Mouse (Mus musculus) midbrain, embryonic 16.5 days (tissue): ENCODE results near the gene Arpp19. TPM values are rescaled to one million over a fixed set of nuclear protein-coding genes. Genes with fewer than 3 reads are reported as not detected.

Experiments
- ATAC-seq: fragments of 200-750 bp; cut with Nextera tagmentation; 2 replicates; pipeline ENCODE4 v1.8.0; 2017; ENCODE audit warnings: moderate TSS enrichment
- H3K27ac ChIP-seq: fragments of 300-500 bp; sonication (generic); 2 replicates; pipeline ENCODE4 v1.5.1; 2014; ENCODE audit warnings: mild to moderate bottlenecking, low read length, mixed read lengths
- H3K27me3 ChIP-seq: fragments of 300-500 bp; sonication (generic); 2 replicates; pipeline ENCODE4 v1.6.1; 2014; ENCODE audit warnings: low read depth, low read length, mixed read lengths; ENCODE audit not compliant: control insufficient read depth, insufficient read depth
- H3K36me3 ChIP-seq: fragments of 300-500 bp; sonication (generic); 2 replicates; pipeline ENCODE4 v1.6.1; 2014; ENCODE audit warnings: mild to moderate bottlenecking, low read length, moderate library complexity, mixed read lengths; ENCODE audit not compliant: control insufficient read depth, insufficient read depth
- H3K4me1 ChIP-seq: fragments of 300-500 bp; sonication (generic); 2 replicates; pipeline ENCODE4 v1.6.1; 2014; ENCODE audit warnings: mild to moderate bottlenecking, low read length, mixed read lengths; ENCODE audit not compliant: control insufficient read depth, insufficient read depth
- H3K4me2 ChIP-seq: fragments of 300-500 bp; sonication (generic); 2 replicates; pipeline ENCODE4 v1.6.1; 2014; ENCODE audit warnings: mild to moderate bottlenecking, low read length, mixed read lengths
- H3K4me3 ChIP-seq: fragments of 300-500 bp; sonication (generic); 2 replicates; pipeline ENCODE4 v1.5.1; 2014; ENCODE audit warnings: low read depth, mild to moderate bottlenecking, low read length, moderate library complexity, mixed read lengths
- H3K9ac ChIP-seq: fragments of 300-500 bp; sonication (generic); 2 replicates; pipeline ENCODE4 v1.6.1; 2014; ENCODE audit warnings: low read depth, low read length, mixed read lengths
- H3K9me3 ChIP-seq: fragments of 300-500 bp; sonication (generic); replicated peaks from 2 replicates; pipeline ENCODE4 v1.6.1; 2014; ENCODE audit warnings: mild to moderate bottlenecking, low read length, mixed read lengths; ENCODE audit not compliant: control insufficient read depth, poor library complexity, severe bottlenecking
- WGBS: fragments of 180-500 bp; shearing (Covaris S2); extraction: QIAGEN DNeasy Blood & Tissue Kit; methylation state at CpG from one replicate; pipeline ENCODE4 v1.1.7; 2014; 5-methylcytosine and 5-hydroxymethylcytosine counted together
- polyA plus RNA-seq: library from polyadenylated mRNA; unstranded; fragments of >200 nt; fragmentation: Nextera tagmentation; extraction: Ambion mirVana; gene quantifications from 2 replicates; pipeline ENCODE4 v1.2.1, GENCODE M21; 2015

Gene Arpp19
- polyA plus RNA-seq, 1 experiment from 2014 or later = 208 TPM

- Histone ChIP-seq H3K9ac (peak overlapping the region; percentile 99), H3K4me2 (peak overlapping the region; percentile 80), H3K36me3 (no peaks in the 10 kb centered on the region), H3K4me3 (peak overlapping the region; percentile 63), H3K9me3 (no peaks in the 10 kb centered on the region), H3K27me3 (no peaks in the 10 kb centered on the region), H3K27ac (peak overlapping the region; percentile 98), H3K4me1 (peaks cover 27% of the 10 kb centered on the region)
- no peak for ATAC-seq
- 6% methylated on average over 3 of the region's 3 CpGs for WGBS
Observed at GRCm38 (mm10) chr9:75072361-75072760, 34.9 kb downstream of the Arpp19 start.

DNA sequence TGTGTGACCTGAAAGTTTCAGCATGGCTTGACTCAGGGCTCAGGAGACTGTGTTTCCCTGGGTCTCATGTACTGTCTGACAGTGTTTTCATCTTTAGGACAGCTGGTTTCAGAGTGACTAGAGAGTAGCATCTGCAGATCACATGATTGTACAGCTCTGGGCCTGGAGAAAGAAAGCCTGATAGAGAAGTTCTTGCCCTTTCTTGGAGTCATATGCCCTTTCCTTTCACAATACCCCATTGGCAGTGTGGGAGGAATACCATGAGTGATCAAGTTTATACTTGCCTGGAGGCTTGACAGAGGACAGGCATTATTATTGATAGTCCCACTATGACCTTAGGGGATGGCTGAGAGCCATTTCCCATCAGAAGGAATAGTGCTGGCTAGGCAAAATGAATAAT is 39.8 kb downstream of the Arpp19 start:
- H3K36me3 ChIP-seq = no peaks in the 10 kb centered on the region
- no peak for ATAC-seq
- H3K4me2 ChIP-seq = no peak overlapping the region
- H3K27me3 ChIP-seq = no peaks in the 10 kb centered on the region
- no peak overlapping the region for H3K27ac ChIP-seq
- H3K9ac ChIP-seq = no peak overlapping the region
- H3K4me1 ChIP-seq = peaks cover 25% of the 10 kb centered on the region
- no peak overlapping the region for H3K4me3 ChIP-seq
- H3K9me3 ChIP-seq = no peaks in the 10 kb centered on the region

GRCm38 (mm10) chr9:75085242-75085824 is 47.9 kb downstream of the Arpp19 start:
- 59% methylated on average over 5 of the region's 5 CpGs for WGBS
- Histone ChIP-seq H3K9ac (no peak overlapping the region), H3K4me2 (no peak overlapping the region), H3K9me3 (no peaks in the 10 kb centered on the region), H3K27ac (no peak overlapping the region), H3K4me3 (no peak overlapping the region), H3K4me1 (peaks cover 6% of the 10 kb centered on the region), H3K27me3 (no peaks in the 10 kb centered on the region), H3K36me3 (no peaks in the 10 kb centered on the region)
- no peak for ATAC-seq

DNA sequence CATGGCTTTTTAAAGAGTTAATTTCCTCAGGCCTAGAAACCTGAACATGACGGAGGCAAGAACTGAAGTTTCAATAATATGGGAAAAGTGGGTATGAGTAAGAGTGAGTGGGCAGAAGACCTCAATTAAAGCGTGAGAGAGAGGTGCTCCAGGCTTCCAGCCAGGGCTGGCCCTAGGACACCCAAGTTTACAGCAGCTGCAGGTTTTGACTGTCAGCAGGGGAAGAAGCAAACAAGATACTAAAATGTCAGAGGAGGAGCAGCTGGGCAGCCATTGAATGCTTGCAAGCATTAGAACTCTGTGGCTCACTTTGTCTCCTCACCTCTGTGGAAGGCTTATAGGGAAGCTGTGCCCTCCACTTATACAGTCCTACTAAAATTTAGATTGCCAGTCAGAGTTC is 50.4 kb downstream of the Arpp19 start:
- Histone ChIP-seq H3K9ac (no peak overlapping the region), H3K27ac (no peak overlapping the region), H3K4me3 (no peak overlapping the region), H3K36me3 (no peaks in the 10 kb centered on the region), H3K4me2 (no peak overlapping the region), H3K9me3 (no peaks in the 10 kb centered on the region), H3K27me3 (no peaks in the 10 kb centered on the region), H3K4me1 (peaks cover 6% of the 10 kb centered on the region)
- 76% methylated on average over 2 of the region's 2 CpGs for WGBS
- ATAC-seq = no peak

DNA sequence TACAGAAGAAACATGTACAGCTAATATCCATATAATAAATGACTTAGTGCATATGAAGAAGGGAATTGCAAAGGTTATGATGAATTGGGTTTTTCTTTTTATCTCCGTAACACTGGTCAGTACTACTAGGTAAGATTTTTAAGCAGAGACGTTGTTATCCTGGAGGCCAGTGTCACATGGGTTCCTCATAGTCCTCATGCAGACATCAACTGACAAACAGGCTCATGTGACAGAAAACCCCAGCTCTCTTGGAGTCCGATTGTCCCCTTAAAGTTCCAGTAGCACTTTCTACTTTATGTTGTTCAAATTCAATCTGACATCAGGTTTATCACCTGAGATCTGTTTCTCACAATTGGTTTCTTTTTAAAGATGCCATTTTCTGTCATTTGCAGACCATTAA is 51.9 kb downstream of the Arpp19 start:
- Histone ChIP-seq H3K4me1 (peaks cover 6% of the 10 kb centered on the region), H3K9me3 (no peaks in the 10 kb centered on the region), H3K27me3 (no peaks in the 10 kb centered on the region), H3K36me3 (no peaks in the 10 kb centered on the region), H3K27ac (no peak overlapping the region), H3K4me2 (no peak overlapping the region), H3K9ac (no peak overlapping the region), H3K4me3 (no peak overlapping the region)
- 83% methylated on average over 3 of the region's 3 CpGs for WGBS
- ATAC-seq = no peak

- peaks cover 3% of the 10 kb centered on the region; the same call in 1 of the 2 replicates for H3K4me1 ChIP-seq
- no peaks in the 10 kb centered on the region for H3K27me3 ChIP-seq
- H3K4me3 ChIP-seq = no peak overlapping the region
- no peak overlapping the region for H3K27ac ChIP-seq
- H3K9ac ChIP-seq = no peak overlapping the region
- ATAC-seq = no peak
- WGBS = 88% methylated on average over 1 of the region's 1 CpGs
- H3K9me3 ChIP-seq = no peaks in the 10 kb centered on the region
- H3K36me3 ChIP-seq = no peaks in the 10 kb centered on the region
- no peak overlapping the region for H3K4me2 ChIP-seq
Observed at GRCm38 (mm10) chr9:75092134-75092533, 54.7 kb downstream of the Arpp19 start.

- Histone ChIP-seq H3K36me3 (no peaks in the 10 kb centered on the region), H3K9ac (no peak overlapping the region), H3K4me1 (0 out of 2 replicates have a peak, but pooled peaks cover 3% of the 10 kb centered on the region), H3K27ac (no peak overlapping the region), H3K4me2 (no peak overlapping the region), H3K27me3 (no peaks in the 10 kb centered on the region), H3K9me3 (no peaks in the 10 kb centered on the region), H3K4me3 (no peak overlapping the region)
- 76% methylated on average over 3 of the region's 3 CpGs for WGBS
- ATAC-seq = no peak
Observed at GRCm38 (mm10) chr9:75094762-75095161, 57.3 kb downstream of the Arpp19 start.

DNA sequence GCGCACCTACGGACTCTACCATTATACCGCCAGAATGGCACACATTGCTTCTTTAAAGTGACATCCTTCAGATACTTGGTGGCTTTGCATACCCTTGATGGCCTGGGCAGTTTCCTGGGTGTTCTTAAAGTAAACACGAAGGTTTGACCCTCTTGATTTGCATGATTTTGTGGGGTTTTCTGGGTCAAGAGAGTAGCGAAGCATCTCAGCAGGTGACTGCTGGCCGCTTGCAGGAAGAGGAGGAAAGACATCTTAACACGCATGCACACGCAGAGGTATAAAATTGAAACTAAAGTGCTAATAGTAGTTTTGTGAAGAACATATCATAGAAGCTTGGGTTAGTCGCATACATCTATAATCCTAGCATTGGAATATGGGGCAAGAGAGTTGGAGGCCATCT is 61.5 kb downstream of the Arpp19 start:
- no peaks in the 10 kb centered on the region for H3K9me3 ChIP-seq
- H3K4me2 ChIP-seq = no peak overlapping the region
- no peak overlapping the region for H3K9ac ChIP-seq
- H3K4me3 ChIP-seq = no peak overlapping the region
- H3K27me3 ChIP-seq = no peaks in the 10 kb centered on the region
- 96% methylated on average over 9 of the region's 9 CpGs for WGBS
- H3K36me3 ChIP-seq = no peaks in the 10 kb centered on the region
- no peak overlapping the region for H3K27ac ChIP-seq
- ATAC-seq = no peak
- H3K4me1 ChIP-seq = 0 out of 2 replicates have a peak, but pooled peaks cover 6% of the 10 kb centered on the region

DNA sequence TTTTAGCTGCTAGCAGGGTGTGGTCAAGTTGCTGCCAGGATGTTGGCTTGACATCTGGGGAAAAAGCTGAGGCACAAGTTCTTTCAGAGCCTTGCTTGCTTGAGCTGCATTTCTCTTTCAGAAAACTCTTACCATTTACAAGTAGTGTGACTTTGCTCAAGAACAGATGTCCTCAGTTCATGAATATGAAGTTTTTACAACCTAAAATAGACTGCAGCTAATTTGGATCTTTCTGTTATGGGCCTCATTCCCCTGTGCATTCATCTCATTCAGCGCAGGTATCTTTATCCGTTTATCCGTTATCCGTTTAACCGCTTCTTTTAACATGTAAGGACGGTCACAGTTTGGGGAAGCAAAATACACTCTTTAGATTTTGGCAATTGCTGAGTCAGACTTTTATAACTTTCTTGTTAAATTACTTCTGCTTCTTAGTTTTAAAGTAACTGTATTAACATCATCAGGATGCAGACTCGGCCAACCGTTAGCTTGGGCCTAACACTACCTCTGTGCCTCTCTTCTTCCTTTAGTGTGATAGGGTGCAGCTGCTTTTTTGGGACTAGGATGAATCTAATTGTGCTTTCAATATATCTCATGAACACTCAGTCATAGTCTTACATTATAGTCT is 62.9 kb downstream of the Arpp19 start:
- Histone ChIP-seq H3K4me3 (no peak overlapping the region), H3K4me2 (no peak overlapping the region), H3K27me3 (no peaks in the 10 kb centered on the region), H3K27ac (no peak overlapping the region), H3K36me3 (no peaks in the 10 kb centered on the region), H3K9ac (no peak overlapping the region), H3K9me3 (no peaks in the 10 kb centered on the region), H3K4me1 (peaks cover 8% of the 10 kb centered on the region; the same call in 1 of the 2 replicates)
- ATAC-seq = no peak
- 91% methylated on average over 8 of the region's 8 CpGs for WGBS
